Mouse (Mus musculus): ENCODE results near the gene Gm10256. TPM values are rescaled to one million over a fixed set of nuclear protein-coding genes. Genes with fewer than 3 reads are reported as not detected.
"Not testable (repeated sequence)": the region's sequence is repeated elsewhere in the genome, so short reads cannot be mapped to it uniquely, and the experiment has no call there.

The Gm10256 gene
- not detected in 2 replicates for polyA plus RNA-seq (2015; fragmentation: Nextera tagmentation; extraction: Ambion mirVana)

- not testable (repeated sequence) for ATAC-seq (ENCODE audit: insufficient read depth)
- no CpG with 5 or more reads among the region's 9 CpGs for WGBS (ENCODE audit: insufficient replicate concordance)
Observed at GRCm38 (mm10) chrY:2830380-2830779, at the start of gene Gm10256, which contains the start of gene Rbmy. TSS of gene Gm10256 (plus strand) at chrY:2830699. TSS of gene Rbmy (plus strand) at chrY:2830680.

GRCm38 (mm10) chrY:2796105-2796504 lies 34.4 kb upstream of the Gm10256 start, which contains the start of gene Gm4064:
TSS of gene Gm4064 (minus strand) at chrY:2796205.
- not testable (repeated sequence) for H3K9ac ChIP-seq; H3K4me2 ChIP-seq; ATAC-seq (ENCODE audit: insufficient read depth); H3K9me3 ChIP-seq (replicated peaks); H3K36me3 ChIP-seq (replicated peaks); H3K27ac ChIP-seq (replicated peaks); H3K4me1 ChIP-seq (replicated peaks); H3K27me3 ChIP-seq; H3K4me3 ChIP-seq (replicated peaks)
- WGBS (ENCODE audit: insufficient replicate concordance): no CpG with 5 or more reads among the region's 8 CpGs

More at GRCm38 (mm10) chrY:2830380-2830779, at the start of gene Gm10256, which contains the start of gene Rbmy:
- H3K9me3 ChIP-seq (replicated peaks); H3K9ac ChIP-seq; H3K27me3 ChIP-seq; H3K4me3 ChIP-seq (replicated peaks); H3K36me3 ChIP-seq (replicated peaks); H3K4me1 ChIP-seq (replicated peaks); H3K4me2 ChIP-seq; H3K27ac ChIP-seq (replicated peaks): not testable (repeated sequence)

- not testable (repeated sequence) for H3K27me3 ChIP-seq; ATAC-seq (ENCODE audit: insufficient read depth)
Observed at GRCm38 (mm10) chrY:2900689-2901088, 70.2 kb downstream of the Gm10256 start, which contains the start of gene Gm10352. TSS of gene Gm10352 (plus strand) at chrY:2900989.

More at GRCm38 (mm10) chrY:2900689-2901088, 70.2 kb downstream of the Gm10256 start, which contains the start of gene Gm10352:
- WGBS (ENCODE audit: insufficient replicate concordance): no CpG with 5 or more reads among the region's 9 CpGs
- not testable (repeated sequence) for H3K4me1 ChIP-seq (replicated peaks); H3K9ac ChIP-seq; H3K4me2 ChIP-seq; H3K9me3 ChIP-seq (replicated peaks); H3K27ac ChIP-seq (replicated peaks); H3K4me3 ChIP-seq (replicated peaks); H3K36me3 ChIP-seq (replicated peaks)

Other genes with a start within 250 kb of the Gm10256 start
- gene H2al2c, start 231.6 kb upstream of the Gm10256 start, polyA plus RNA-seq (2015; fragmentation: Nextera tagmentation; extraction: Ambion mirVana): not detected in 2 replicates
- gene Sry, start 167.0 kb upstream of the Gm10256 start, polyA plus RNA-seq (2015; fragmentation: Nextera tagmentation; extraction: Ambion mirVana): not detected in 2 replicates
- gene H2al2b, start 110.0 kb upstream of the Gm10256 start, polyA plus RNA-seq (2015; fragmentation: Nextera tagmentation; extraction: Ambion mirVana): not detected in 2 replicates
- gene Gm4064, start 34.5 kb upstream of the Gm10256 start, polyA plus RNA-seq (2015; fragmentation: Nextera tagmentation; extraction: Ambion mirVana): not detected in 2 replicates
- not detected in 2 replicates for gene Rbmy, start within 50 bp of the Gm10256 start, polyA plus RNA-seq (2015; fragmentation: Nextera tagmentation; extraction: Ambion mirVana)
- not detected in 2 replicates for gene Gm10352, start 70.3 kb downstream of the Gm10256 start, polyA plus RNA-seq (2015; fragmentation: Nextera tagmentation; extraction: Ambion mirVana)
- not detected in 2 replicates for gene Gm29289, start 101.9 kb downstream of the Gm10256 start, polyA plus RNA-seq (2015; fragmentation: Nextera tagmentation; extraction: Ambion mirVana)